Comparison of ENCODE assay signal across 9 mouse cellular contexts in the genomic region with DNA sequence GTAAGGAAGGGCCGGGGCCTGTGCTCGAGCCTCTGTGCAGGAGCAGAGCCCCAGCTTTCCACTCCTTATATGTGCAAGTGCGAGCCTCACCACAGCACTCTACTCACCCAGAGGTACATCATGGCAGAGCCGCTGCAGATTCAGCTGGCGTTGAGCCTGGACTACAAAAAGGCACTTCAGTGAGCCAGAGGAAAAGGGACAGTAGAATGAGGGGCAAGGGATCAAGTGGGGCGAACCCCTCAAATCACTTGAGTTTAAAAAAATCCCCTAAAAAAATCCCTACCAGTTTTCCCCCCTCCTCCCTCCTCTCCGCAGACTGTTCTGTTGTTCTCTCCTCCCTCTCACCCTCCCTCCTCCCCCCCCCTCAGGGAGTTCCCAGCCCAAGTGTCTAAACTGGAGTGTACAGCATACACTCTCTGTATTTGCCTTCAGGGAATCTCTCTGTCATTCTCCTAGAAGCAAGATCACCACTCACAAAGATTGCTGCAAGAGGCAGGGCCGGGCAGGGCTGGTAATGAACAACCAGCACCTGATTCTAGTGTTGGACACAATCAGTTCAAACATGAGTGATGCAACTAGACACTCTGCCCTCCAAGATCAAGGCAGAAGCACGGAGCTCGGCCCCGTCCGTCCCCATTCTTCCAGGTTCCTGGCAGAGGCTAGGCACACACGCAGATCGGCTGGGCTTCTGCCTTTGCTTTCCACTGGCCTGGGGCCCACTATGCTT.
DNase-seq lines count a peak whose midpoint lies in the region; ATAC-seq and TF ChIP-seq lines count a peak whose summit lies in the region.
"Had no signal": no experiment of that assay in that cellular context is flagged by ENCODE, and none has a peak within 500 bp of the region (broad histone marks: within the 10 kb centered on the region; RNA-seq: fewer than 3 reads in every experiment).

No protein-coding gene starts in this region.

- TF ChIP-seq CTCF in cerebellum, adult 2 months (IDR thresholded peaks at IDR 0.05; ENCODE audit: borderline replicate concordance, insufficient read depth, low read depth, low read length) = no peak
- TF ChIP-seq CTCF in stomach, postnatal 0 days (IDR thresholded peaks at IDR 0.05; ENCODE audit: low read depth) = no peak

- no peaks in the 10 kb centered on the region for H3K36me3 ChIP-seq in lung, embryonic 15.5 days
- no peaks in the 10 kb centered on the region for H3K36me3 ChIP-seq in stomach, postnatal 0 days (ENCODE audit: control insufficient read depth, insufficient read depth, low read length)

- no peaks in the 10 kb centered on the region for H3K9me3 ChIP-seq in lung, embryonic 15.5 days
- H3K9me3 ChIP-seq in stomach, postnatal 0 days (ENCODE audit: control insufficient read depth, low read length) = no peaks in the 10 kb centered on the region

- ATAC-seq in lung, embryonic 15.5 days (ENCODE audit: borderline replicate concordance, extremely low read depth, low FRiP score, low TSS enrichment) = peak; percentile 43; the same call in 1 of the 2 replicates
- ATAC-seq in stomach, postnatal 0 days (ENCODE audit: low FRiP score, low TSS enrichment) = peak; percentile 78
- ATAC-seq in megakaryocyte progenitor cell, adult 5-6 weeks (replicated peaks; ENCODE audit: poor library complexity) = no peak

- no peak overlapping the region for H3K4me2 ChIP-seq in lung, embryonic 15.5 days
- peak overlapping the region; percentile 18 for H3K4me2 ChIP-seq in stomach, postnatal 0 days (replicated peaks; ENCODE audit: low read depth)

- no peak overlapping the region for H3K9ac ChIP-seq in lung, embryonic 15.5 days
- H3K9ac ChIP-seq in stomach, postnatal 0 days (ENCODE audit: low read length) = peak overlapping the region; percentile 41; the same call in 1 of the 2 replicates

- H3K27ac ChIP-seq in cerebellum, adult 2 months (ENCODE audit: insufficient read depth, low read length) = peak overlapping the region; percentile 51
- peak overlapping the region; percentile 5; the same call in 1 of the 2 replicates for H3K27ac ChIP-seq in lung, embryonic 15.5 days
- H3K27ac ChIP-seq in stomach, postnatal 0 days (replicated peaks) = peak overlapping the region; percentile 90
- H3K27ac ChIP-seq: macrophage had no signal

- peaks cover 14% of the 10 kb centered on the region for H3K4me1 ChIP-seq in cerebellum, adult 2 months (ENCODE audit: control insufficient read depth, insufficient read depth, low read length)
- H3K4me1 ChIP-seq in lung, embryonic 15.5 days = peaks cover 25% of the 10 kb centered on the region
- H3K4me1 ChIP-seq in stomach, postnatal 0 days (replicated peaks; ENCODE audit: control insufficient read depth, insufficient read depth) = peaks cover 5% of the 10 kb centered on the region; the same call in 1 of the 2 replicates

- H3K27me3 ChIP-seq in cerebellum, adult 2 months (ENCODE audit: control insufficient read depth, insufficient read depth, low read length) = no peaks in the 10 kb centered on the region
- H3K27me3 ChIP-seq in lung, embryonic 15.5 days = no peaks in the 10 kb centered on the region
- no peaks in the 10 kb centered on the region for H3K27me3 ChIP-seq in stomach, postnatal 0 days (ENCODE audit: control insufficient read depth, insufficient read depth, low read length)

- TF ChIP-seq POLR2A in cerebellum, adult 2 months (IDR thresholded peaks at IDR 0.05; ENCODE audit: borderline replicate concordance, insufficient read depth, low read length) = no peak

- DNase-seq in Muller cell, postnatal 12 days (ENCODE audit: inconsistent ontology term) = peak; percentile 82
- peak; percentile 56 to 57 for DNase-seq in cerebellum, adult 2 months
- DNase-seq in gastrocnemius, postnatal 4 days (ENCODE audit: low spot score in 2 of 2) = peak; percentile 38 to 69
- DNase-seq in kidney, adult 9 months = peak; percentile 71
- DNase-seq in stomach, postnatal 0 days (ENCODE audit: low spot score) = peak; percentile 36
- DNase-seq in ovary, postnatal 14 days (ENCODE audit: low spot score) = no peak

- WGBS in cerebellum, adult 2 months = 19% methylated on average over 14 of the region's 14 CpGs
- 39% methylated on average over 14 of the region's 14 CpGs for WGBS in lung, embryonic 15.5 days
- WGBS in stomach, postnatal 0 days = 36% methylated on average over 14 of the region's 14 CpGs

- peak overlapping the region; percentile 5 for H3K4me3 ChIP-seq in cerebellum, adult 2 months (replicated peaks; ENCODE audit: insufficient read depth, low read depth, low read length)
- no peak overlapping the region for H3K4me3 ChIP-seq in lung, embryonic 15.5 days
- no peak overlapping the region for H3K4me3 ChIP-seq in stomach, postnatal 0 days (ENCODE audit: low read depth, low read length)

- TF ChIP-seq EP300 in stomach, postnatal 0 days (optimal IDR thresholded peaks at IDR 0.05) = no peak

Comparison
In these comparisons a context has a peak if more than half of its experiments do, and no peak if none do; other contexts are left out.
1. H3K27ac ChIP-seq: peak in every context shown above with its lines; median percentile 90 in stomach, postnatal 0 days; 51 in cerebellum, adult 2 months; 5 in lung, embryonic 15.5 days.